Mouse (Mus musculus): ENCODE measurements at regions not wholly inside any gene's neighbourhood (a gene's known extent, or its start where the extent isn't known, plus 50 kb on each side); places are given as distances from the start of the nearest gene placed in this dataset.

DNA sequence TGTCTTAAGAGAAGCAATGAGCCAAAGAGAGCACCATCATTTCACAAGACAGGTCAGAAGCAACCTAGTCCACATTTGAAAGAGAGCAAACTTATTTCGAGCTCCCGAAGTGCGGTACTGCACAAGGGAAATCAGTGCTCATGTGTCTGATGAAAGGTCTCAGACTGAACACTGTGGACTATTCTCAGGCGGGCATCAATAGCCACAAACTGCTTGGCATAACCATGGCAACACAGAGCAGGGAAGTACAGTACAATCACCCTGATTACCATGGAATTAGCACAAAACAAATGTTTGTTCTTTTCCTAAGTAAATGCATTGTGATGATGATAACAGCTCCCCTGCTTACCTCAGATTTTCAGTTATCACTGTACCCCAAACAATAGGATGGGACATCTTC, 312.2 kb upstream of the Arrdc4 start:
- no peak overlapping the region for H3K27ac ChIP-seq (ENCODE audit: insufficient read depth, low read depth, low read length)
- WGBS: 48% methylated on average over 4 of the region's 4 CpGs
- H3K4me1 ChIP-seq (ENCODE audit: control insufficient read depth, insufficient read depth, low read length): peaks cover 12% of the 10 kb centered on the region
- no peak for TF ChIP-seq CTCF (IDR thresholded peaks at IDR 0.05; ENCODE audit: insufficient read depth, low read depth, low read length)
- no peak for TF ChIP-seq POLR2A (IDR thresholded peaks at IDR 0.05; ENCODE audit: insufficient read depth, low read depth, low read length)
- H3K4me3 ChIP-seq (ENCODE audit: insufficient read depth, low read depth, low read length): no peak overlapping the region

GRCm38 (mm10) chr7:69016575-69016974, 267.5 kb upstream of the Arrdc4 start:
- Histone ChIP-seq H3K4me3 (ENCODE audit: insufficient read depth, low read depth, low read length) (no peak overlapping the region), H3K27ac (ENCODE audit: insufficient read depth, low read depth, low read length) (no peak overlapping the region), H3K4me1 (ENCODE audit: control insufficient read depth, insufficient read depth, low read length) (no peaks in the 10 kb centered on the region)
- 55% methylated on average over 8 of the region's 8 CpGs for WGBS
- no peak for TF ChIP-seq POLR2A (IDR thresholded peaks at IDR 0.05; ENCODE audit: insufficient read depth, low read depth, low read length)
- TF ChIP-seq CTCF (IDR thresholded peaks at IDR 0.05; ENCODE audit: insufficient read depth, low read depth, low read length): no peak

GRCm38 (mm10) chr7:69015047-69015446, 266.0 kb upstream of the Arrdc4 start:
- Histone ChIP-seq H3K4me1 (ENCODE audit: control insufficient read depth, insufficient read depth, low read length) (no peaks in the 10 kb centered on the region), H3K4me3 (ENCODE audit: insufficient read depth, low read depth, low read length) (no peak overlapping the region), H3K27ac (ENCODE audit: insufficient read depth, low read depth, low read length) (no peak overlapping the region)
- TF ChIP-seq POLR2A (IDR thresholded peaks at IDR 0.05; ENCODE audit: insufficient read depth, low read depth, low read length): no peak
- no peak for TF ChIP-seq CTCF (IDR thresholded peaks at IDR 0.05; ENCODE audit: insufficient read depth, low read depth, low read length)
- 91% methylated on average over 4 of the region's 4 CpGs for WGBS

DNA sequence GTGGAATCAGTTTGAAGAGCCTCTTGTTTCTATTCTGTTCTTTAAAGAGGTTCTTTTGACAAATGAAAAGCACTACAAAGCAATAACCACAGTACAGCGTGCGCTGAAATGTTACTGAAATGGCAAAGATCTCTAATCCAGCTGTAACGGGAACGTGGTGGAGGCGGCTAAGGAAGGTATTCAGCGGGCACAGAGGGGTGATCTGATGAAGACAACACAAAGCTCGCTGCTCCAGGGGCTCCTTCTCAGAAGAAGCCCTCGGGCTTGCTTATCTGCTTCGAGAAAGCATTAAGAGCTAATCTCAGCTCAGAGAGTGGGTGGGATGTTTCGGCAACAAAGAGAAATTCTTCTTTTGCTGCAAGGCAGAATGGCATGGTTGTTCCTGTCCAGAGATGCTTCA, 258.2 kb upstream of the Arrdc4 start:
- 34% methylated on average over 10 of the region's 10 CpGs for WGBS
- H3K27ac ChIP-seq (ENCODE audit: insufficient read depth, low read depth, low read length): no peak overlapping the region
- TF ChIP-seq POLR2A (IDR thresholded peaks at IDR 0.05; ENCODE audit: insufficient read depth, low read depth, low read length) (no peak), CTCF (IDR thresholded peaks at IDR 0.05; ENCODE audit: insufficient read depth, low read depth, low read length) (no peak)
- no peak overlapping the region for H3K4me3 ChIP-seq (ENCODE audit: insufficient read depth, low read depth, low read length)
- peaks cover 4% of the 10 kb centered on the region; the same call in 1 of the 2 replicates for H3K4me1 ChIP-seq (ENCODE audit: control insufficient read depth, insufficient read depth, low read length)

GRCm38 (mm10) chr7:68988061-68988460, 239.0 kb upstream of the Arrdc4 start:
- TF ChIP-seq CTCF (IDR thresholded peaks at IDR 0.05; ENCODE audit: insufficient read depth, low read depth, low read length) (no peak), POLR2A (IDR thresholded peaks at IDR 0.05; ENCODE audit: insufficient read depth, low read depth, low read length) (no peak)
- WGBS: 90% methylated on average over 4 of the region's 4 CpGs
- no peak overlapping the region for H3K4me3 ChIP-seq (ENCODE audit: insufficient read depth, low read depth, low read length)
- no peak overlapping the region for H3K27ac ChIP-seq (ENCODE audit: insufficient read depth, low read depth, low read length)
- no peaks in the 10 kb centered on the region for H3K4me1 ChIP-seq (ENCODE audit: control insufficient read depth, insufficient read depth, low read length)

DNA sequence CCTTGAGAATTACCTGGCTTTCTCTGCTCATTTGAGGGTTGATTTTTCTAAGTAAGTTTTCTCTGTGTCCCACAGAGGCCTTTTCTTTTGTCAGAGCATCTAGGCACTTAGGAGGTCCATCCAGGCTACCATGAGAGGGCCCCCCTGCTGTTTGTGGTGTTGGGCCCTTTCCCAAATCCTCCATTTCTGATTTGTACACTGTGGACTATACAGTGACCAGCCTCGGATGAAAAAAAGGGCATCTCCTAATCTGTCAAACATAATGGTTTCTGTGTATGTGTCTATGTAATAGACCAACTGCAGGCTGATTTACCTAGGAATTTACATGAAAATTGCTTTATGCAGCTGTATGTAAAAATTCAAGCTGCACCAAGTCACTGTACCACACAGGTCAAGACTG, 234.9 kb upstream of the Arrdc4 start:
- Histone ChIP-seq H3K4me3 (ENCODE audit: insufficient read depth, low read depth, low read length) (no peak overlapping the region), H3K27ac (ENCODE audit: insufficient read depth, low read depth, low read length) (no peak overlapping the region), H3K4me1 (ENCODE audit: control insufficient read depth, insufficient read depth, low read length) (no peaks in the 10 kb centered on the region)
- TF ChIP-seq CTCF (IDR thresholded peaks at IDR 0.05; ENCODE audit: insufficient read depth, low read depth, low read length): no peak
- no peak for TF ChIP-seq POLR2A (IDR thresholded peaks at IDR 0.05; ENCODE audit: insufficient read depth, low read depth, low read length)
- 53% methylated on average over 1 of the region's 1 CpGs for WGBS

DNA sequence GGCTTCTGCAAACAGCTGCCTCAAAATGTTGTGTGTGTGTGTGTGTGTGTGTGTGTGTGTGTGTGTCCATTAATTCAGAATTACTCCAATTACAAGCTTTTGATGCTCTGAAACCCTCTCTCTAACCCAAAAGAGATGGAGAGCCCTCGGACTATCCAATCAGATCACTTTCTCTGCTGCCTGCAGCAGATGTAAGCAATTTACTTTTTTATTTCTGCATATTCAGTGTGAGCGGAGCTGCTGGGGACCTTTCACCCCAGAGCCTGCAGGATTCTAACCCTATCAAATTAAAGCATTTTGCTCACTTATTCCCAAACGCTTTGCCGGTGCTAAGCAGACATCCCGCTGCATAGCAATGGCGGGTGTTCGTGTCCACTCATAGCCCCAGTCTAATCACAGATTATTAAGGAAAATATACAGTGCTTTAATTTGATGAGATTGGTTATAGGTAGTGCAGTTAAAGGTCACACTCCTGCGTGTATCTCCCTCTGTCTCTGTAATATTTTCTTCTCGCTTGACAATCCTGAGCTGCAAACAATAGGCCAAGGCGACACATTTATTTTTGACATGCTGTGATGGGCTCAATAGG, 234.0 kb upstream of the Arrdc4 start:
- TF ChIP-seq CTCF (IDR thresholded peaks at IDR 0.05; ENCODE audit: insufficient read depth, low read depth, low read length) (no peak), POLR2A (IDR thresholded peaks at IDR 0.05; ENCODE audit: insufficient read depth, low read depth, low read length) (no peak)
- 88% methylated on average over 10 of the region's 10 CpGs for WGBS
- H3K4me1 ChIP-seq (ENCODE audit: control insufficient read depth, insufficient read depth, low read length): no peaks in the 10 kb centered on the region
- H3K27ac ChIP-seq (ENCODE audit: insufficient read depth, low read depth, low read length): no peak overlapping the region
- H3K4me3 ChIP-seq (ENCODE audit: insufficient read depth, low read depth, low read length): no peak overlapping the region

- Histone ChIP-seq H3K27ac (ENCODE audit: insufficient read depth, low read depth, low read length) (no peak overlapping the region), H3K4me3 (ENCODE audit: insufficient read depth, low read depth, low read length) (no peak overlapping the region), H3K4me1 (ENCODE audit: control insufficient read depth, insufficient read depth, low read length) (no peaks in the 10 kb centered on the region)
- WGBS: 88% methylated on average over 4 of the region's 4 CpGs
- TF ChIP-seq POLR2A (IDR thresholded peaks at IDR 0.05; ENCODE audit: insufficient read depth, low read depth, low read length) (no peak), CTCF (IDR thresholded peaks at IDR 0.05; ENCODE audit: insufficient read depth, low read depth, low read length) (no peak)
Measured at GRCm38 (mm10) chr7:68978576-68978975, 229.5 kb upstream of the Arrdc4 start.

GRCm38 (mm10) chr7:68976813-68977752, 228.0 kb upstream of the Arrdc4 start:
- Histone ChIP-seq H3K27ac (ENCODE audit: insufficient read depth, low read depth, low read length) (no peak overlapping the region), H3K4me1 (ENCODE audit: control insufficient read depth, insufficient read depth, low read length) (no peaks in the 10 kb centered on the region), H3K4me3 (ENCODE audit: insufficient read depth, low read depth, low read length) (no peak overlapping the region)
- no peak for TF ChIP-seq POLR2A (IDR thresholded peaks at IDR 0.05; ENCODE audit: insufficient read depth, low read depth, low read length)
- WGBS: 50% methylated on average over 7 of the region's 7 CpGs
